Mouse (Mus musculus): Measurements from ENCODE around the gene Rad18.
A peak's percentile ranks its signal among the peaks of the same experiment; 100 is the strongest.
"Not testable (repeated sequence)": the region's sequence is repeated elsewhere in the genome, so short reads cannot be mapped to it uniquely, and the experiment has no call there.

The Rad18 gene

DNA sequence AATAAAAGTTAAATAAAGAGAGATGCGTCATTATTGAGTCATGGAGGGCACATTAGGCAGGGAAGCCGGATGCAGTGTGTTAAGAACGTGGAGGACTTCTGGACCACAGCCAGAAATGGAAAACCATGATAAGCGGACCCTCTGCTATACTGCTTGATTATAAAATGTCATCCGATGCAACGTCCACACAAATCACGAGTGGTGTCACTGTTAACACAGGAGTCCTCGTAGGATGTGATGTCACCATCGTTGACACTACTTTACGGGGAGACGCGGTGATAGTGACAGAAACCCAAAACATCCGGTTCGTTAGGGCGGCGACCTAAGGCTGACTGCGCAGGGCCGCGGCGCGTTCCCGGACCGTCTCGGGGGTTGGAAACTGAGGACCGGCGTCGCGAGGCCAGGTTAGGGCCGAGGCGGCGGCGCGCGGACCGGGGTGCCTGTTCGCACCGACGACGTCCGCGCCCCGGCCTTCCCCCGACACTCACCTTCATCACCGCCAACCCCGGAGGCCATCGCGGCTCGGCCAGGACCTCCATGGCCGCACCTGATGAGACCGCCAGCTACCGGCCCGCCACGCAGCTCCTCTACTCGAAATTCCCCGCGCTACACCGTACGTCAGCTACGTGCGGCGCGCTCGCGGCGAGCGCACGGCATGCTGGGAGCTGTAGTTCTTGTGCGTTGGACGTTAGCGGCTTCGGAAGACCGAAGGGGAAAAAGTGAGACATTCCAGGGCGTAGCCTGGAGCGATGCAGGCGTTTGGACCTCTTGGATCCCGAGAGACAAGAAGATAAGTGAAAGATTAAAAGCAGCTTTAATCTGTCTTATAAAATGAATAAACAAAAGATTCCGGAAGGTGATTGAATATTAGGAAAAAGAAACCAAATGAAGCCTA lies at the start of gene Rad18:
Gene Rad18, minus strand, starts transcription at position 631 of the 895 bp plus-strand sequence.
- DNase-seq: peak; percentile 80

DNA sequence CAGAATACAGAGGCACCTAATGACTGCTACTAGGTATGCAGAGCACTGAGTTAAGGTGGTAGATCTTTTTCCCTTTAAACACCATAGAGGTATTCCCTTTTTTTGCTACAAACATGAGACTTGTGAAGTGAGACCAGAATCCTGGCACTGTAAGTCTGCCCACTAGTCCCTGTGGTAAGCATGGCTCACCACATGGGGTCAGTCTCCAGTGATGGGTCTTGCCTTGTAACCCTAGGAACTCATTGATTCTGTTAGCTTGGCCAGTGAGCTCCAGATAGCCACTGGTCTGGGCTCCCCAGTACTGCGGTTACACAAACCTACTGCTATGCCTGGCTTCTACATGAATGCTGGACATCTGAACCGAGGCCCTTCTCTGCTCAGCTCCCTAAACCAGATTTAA lies 45.8 kb upstream of the Rad18 start:
- DNase-seq: no peak

DNA sequence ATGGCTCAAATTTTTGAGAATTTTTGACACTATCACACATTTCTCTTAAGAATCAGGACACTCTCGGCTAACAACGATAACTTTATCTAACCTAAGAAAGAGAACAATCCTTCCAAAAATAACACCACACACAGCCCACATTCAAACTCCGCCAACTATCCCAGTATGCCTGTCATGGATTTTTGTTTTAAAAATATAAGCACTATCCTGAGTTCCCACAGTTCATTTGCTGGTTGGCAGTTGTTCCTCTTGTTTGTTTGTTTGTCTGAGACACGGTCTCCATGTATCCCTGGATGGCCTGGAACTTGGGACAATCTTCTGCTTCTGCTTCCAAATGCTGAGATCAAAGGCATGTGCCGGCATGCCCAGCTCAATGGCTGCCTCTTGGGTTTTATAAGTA lies 45.3 kb upstream of the Rad18 start:
- no peak for DNase-seq

DNA sequence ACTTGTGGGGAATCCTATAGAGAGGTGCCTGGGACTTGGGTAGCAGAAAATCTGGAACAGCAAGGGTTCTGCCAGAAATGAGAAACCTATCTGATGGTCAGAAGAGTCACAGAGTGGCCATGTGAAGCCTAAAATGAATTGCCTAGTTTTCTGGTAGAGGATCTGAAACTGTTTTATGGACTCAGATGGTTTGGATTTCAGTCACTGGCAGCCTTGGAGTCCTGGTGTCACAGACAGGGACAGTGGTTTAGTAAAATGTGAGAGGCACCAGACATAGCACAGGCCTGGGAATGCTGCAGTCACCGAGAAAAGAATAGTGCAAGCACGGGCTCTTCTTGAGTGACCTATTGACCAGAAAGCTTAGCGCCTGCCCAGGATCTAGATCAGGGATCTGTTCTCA lies 43.1 kb upstream of the Rad18 start:
- no peak for DNase-seq

DNA sequence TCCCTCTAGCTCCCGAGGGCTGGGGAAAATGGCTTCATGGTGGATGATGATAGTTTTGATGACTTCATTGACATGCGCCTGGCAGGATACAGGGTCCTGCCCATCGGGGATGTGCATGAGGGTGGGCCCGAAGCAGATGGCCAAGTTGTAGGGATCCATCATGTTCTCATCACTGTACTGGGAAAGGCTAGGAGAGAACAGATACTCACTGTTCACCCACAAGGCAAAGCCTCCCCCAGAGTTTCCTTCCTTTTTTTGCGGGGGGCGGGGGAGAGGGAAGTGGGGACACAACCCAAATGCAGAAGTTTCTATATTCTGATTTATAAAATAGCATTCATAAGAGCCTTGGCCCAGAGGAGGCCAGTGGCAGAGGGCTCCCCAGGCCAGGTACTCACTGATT lies 42.4 kb upstream of the Rad18 start:
- DNase-seq: peak; percentile 79

DNA sequence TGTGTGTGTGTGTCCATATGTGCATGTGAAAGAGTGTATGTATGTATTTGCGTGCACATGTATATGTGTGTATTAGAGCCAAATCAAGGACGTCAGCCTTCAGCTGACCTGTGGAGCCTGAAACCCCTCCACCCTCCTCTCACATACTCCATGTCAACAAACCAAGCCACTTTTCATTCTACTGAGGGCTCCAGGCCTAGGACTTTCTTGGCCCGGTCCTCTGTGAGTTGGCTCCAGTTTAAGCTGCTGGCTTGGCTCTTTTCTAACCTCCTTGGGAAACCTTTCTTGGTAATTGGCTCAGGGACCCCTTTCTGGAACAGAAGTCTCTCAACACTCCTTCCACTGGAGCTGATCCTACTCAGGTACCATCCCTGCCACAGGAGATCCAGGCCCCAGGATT lies 40.0 kb upstream of the Rad18 start:
- DNase-seq: no peak

DNA sequence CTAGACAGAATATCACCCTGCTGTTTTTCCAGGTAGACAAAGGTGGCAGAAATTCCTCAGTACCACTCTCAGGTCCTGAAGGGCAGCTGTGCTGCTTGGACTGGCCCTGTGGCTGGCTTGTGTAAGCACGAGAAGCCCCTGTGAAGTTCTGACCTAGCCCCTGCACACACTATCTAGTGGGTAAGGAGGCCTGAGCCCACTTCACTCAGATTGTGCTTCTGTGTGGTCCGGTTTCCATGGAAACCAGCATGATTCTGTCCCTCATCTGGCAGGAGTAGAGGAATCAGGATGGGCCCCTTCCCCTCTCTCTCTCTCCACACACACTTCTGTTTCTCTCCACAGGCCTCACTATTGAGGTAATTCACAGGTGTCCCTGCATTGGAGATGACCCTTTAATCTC lies 38.6 kb upstream of the Rad18 start:
- DNase-seq: no peak

DNA sequence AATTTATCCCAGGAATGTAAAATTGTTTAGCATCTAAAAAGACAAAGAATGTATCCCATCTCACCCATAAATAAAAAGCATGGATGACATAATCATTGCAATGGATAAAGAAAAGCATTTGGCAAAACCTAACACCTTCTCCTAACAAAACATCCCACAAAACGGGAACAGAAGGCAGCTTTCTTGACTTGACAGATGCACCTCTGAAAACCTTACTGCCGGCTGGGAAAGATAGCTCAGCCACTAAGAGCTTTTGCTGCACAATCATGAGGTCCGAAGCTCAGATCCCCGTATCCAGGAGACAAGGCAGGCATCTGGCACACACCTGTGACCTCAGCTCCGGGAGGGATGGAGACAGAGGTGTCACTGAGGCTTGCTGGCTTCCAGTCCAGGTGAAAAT lies 37.5 kb upstream of the Rad18 start:
- peak; percentile 34 for DNase-seq

DNA sequence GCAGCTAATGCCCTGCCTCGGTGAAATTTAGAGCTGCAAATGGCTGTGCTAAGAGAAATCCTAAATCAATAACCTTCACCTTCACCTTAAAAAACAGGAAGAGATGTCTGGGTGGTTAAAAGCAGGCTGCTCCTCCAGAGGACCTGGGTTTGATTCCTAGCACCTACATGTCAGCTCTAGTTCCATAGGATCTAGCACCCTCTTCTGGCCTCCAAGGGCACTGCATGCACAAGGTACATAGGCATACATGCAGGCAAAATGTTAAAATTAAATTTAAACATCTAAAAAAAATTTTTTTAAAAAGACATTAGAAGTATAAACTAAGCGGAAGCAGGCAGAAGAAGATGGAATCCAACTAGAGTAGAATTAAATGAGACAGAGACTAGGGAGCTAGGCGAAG lies 35.9 kb upstream of the Rad18 start:
- DNase-seq: no peak

DNA sequence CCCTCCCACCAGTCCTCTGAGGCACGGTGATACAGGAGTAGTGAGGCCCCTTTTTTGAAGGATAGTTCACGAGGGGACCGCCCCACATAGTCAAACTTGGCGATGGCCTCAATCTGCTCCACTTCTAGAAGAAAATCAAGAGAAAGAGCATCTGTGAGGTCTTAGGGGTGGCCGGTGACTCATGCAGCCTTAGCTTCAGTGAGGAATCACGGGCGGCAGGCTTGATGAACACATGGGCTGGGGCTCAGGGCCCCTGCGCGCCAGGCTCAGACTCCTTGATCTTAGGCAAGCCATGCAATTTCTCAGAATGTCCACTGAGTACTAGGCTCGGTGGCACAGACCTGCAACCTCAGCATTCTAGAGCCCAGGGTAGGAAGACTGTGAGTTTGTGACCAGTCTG lies 34.9 kb upstream of the Rad18 start:
- DNase-seq: no peak

DNA sequence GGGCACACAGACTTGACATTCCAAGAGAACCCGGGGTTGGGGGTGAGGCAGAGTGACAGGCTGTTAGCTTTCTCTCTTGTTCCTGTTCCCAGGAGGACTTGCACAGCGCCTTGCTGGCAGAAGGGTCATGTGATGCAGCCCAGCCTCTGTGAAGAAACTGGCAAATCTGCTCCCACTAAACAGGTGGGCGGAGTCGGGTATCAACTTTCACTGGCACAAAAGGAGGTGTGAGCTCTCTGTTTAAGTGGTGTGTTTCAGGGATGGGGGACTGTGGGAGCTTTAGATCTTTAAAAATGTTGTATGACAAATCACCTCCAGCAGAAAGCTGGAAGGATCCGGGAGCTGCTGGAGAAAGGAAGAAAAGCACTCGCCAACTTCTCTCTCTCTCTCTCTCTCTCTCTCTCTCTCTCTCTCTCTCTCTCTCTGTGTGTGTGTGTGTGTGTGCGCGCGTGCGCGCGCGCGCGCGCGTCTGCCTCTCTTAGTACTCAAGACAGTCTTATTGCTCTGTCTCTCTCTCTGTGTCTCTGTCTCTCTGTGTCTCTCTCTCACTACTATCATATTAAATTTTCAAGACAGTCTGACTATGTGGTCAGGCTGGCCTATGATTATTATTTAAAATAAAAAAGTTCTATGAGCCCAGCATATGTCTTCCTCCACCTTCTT lies 32.4 kb upstream of the Rad18 start:
- peak; percentile 87 for DNase-seq

DNA sequence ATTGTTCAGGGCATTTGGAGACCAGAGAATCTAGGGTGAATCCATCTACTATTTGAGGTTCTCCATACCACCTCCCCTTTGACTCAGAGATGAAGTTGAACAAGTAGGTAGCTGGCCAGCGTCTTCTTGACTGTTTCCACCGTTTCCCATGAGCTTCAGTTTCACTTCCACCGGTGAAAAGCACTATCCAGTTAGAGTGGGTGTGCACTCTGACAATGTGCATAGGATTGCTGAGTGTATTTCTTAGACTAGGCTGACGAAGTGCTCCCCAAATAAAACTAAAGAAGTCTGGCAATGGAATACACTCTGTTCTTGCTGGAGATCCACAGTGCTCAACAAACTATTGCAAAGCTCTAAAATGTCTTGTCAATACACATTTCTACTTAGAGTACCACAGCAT lies 29.0 kb upstream of the Rad18 start:
- no peak for DNase-seq

DNA sequence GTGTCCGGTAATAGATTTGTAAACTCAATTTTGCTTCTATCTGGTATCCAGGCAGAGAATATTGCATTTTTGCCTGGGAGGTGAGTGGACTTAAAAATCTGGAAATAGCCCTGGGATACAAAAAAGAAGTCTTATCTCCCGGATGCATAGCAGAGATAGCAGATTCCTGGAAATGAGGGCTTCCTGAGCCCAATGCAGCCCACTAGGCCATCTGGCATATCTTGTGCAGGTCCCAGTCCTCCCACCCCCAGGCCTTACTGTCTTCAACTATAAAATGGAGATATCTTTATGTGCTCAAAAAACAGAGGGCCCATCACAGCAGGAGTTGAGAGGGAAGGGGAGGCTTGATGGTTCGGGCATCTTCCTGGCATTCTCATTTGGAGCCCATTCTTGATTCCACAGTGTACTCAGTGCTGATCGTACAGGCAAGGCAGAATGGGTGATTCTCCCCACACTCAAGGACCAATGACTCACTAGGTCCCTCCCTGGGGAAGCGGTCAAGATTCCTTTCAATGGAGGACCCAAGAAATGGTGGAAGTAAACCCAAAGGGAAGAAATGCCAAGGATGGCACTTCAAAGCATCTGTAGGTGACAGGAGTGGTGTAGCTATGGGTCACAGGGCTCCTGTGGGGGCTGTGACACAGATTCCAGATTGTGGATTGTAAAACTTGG lies 24.1 kb upstream of the Rad18 start:
- DNase-seq: peak; percentile 63

DNA sequence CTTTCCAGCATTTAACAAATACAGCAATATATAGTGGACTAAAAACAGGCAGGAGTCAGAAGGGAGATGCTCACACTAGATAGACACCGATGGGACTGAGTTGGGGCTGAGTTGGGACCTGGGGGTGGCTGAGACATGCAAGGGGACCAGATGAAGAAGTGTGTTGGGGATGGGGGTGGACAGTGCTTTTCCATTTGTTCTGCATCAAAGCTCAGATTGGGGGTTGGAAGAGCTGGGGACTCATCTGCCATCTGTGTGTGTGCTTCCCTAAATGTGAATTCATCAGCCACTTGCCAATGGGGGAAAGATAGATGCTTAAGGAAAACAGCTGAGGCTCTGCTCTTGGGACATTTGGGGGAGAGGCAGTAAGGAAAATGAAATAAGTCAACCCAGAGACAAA lies 23.5 kb upstream of the Rad18 start:
- peak; percentile 86 for DNase-seq

DNA sequence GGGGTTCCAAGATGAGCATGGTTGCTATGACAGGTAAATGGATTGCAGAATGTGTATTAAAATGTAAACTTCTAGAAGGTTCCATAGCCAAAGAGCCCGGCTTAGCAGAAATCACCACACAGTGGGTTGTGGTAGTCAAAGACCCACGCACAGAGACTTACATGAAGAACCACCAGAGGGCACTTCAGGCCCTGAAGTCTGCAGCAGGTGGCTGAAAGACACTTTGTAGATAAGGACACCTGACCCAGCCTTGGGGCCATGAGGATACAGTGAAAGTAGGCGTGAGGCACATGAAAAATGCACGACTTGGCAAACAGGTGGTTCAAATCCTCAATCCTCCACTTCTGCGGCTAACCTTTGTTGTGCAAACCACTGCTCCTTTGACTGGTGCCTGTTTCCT lies 20.7 kb upstream of the Rad18 start:
- DNase-seq: peak; percentile 31

DNA sequence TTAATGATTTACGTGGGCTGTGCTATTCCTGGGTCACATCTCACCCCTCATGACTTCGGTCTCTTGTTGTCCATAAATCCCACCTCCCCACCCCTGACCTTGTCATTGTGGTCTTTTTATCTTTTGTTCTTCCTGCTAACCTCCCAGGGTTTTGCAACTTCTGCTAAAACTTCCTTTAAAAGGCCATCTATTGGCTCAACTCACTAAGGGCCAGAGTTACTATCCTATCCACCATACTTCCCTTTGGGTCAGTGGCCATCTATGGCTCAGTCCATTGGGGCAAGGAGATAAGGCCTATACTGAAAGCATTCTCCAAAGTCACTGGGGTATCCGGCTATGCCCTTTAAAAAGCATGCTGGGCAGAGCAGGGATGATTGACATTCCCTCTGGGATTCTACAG lies 17.5 kb upstream of the Rad18 start:
- DNase-seq: no peak

DNA sequence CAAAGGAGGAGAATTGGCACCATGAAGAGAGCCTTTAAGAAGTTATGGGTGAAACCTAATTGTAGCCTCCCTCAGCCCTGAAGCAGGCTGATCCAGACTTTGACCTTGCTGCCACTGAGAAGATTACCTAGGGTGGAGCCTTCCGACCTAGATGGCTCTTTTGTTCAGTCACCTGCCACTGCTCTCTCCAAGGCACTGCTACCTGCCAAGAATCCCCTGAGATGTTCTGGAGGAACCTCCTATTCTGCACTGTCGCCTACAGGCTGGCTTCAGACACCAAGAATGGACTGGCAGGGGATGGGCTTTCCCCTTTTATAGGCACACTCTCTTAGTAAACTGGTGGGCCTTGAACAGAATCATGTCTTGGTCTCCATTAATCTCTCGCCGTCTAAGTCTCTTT lies 5.8 kb upstream of the Rad18 start:
- DNase-seq: not testable (repeated sequence)

DNA sequence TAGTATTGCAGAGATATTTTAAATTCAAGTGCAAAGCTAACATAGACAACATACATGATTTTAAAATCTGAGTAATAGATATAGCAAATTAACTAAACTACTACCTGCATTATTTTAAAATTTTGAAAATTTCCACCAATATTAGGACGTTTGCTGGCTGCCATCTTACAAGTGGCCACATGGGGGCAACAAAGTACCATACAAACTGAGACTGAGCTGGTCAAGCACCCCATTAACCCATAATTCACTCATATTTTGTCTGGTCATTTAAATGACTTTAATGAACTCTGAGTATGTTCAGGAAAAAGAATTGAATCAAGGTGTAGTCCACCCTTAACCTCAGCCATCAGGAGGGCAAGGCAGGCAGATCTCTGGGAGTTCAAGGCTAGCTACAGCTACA lies 3.9 kb upstream of the Rad18 start:
- DNase-seq: no peak

DNA sequence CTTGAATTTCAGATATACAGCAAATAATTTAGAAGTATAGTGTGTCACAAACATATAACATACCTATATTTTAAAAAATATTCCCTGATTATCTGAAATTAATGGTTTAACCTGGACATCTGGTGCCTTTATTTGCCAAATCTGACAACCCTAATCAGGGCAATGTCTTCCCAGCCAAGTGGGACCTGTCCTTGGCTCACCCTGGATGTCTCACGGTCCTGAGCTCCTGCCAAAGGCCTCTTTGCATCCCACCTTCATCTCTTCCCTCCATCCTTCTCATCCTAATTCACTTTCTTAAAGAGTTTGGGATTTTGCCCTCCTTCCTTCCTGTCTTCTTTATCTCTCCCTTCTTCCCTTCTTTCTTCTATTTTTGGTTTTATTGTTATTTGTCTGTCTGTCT lies 2.6 kb upstream of the Rad18 start:
- DNase-seq: no peak

DNA sequence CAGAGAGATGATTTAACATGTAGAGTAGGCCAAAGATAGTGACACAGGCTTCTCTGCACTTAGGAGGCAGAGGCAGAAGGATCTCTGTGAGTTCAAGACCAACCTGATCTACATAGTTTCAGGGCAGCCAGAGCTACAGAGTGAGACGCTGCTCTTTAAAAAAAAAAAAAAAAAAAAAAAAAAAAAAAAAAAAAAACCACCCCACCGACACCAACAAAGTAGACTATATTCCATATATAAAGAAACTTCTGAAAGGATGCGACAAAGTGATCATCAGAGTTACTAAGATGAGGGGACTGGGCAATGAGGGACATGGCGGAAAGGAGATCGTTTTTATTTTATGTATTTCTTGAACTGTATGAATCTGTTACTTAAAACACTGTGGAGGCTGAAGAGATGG lies 2.0 kb downstream of the Rad18 start:
- DNase-seq: no peak

DNA sequence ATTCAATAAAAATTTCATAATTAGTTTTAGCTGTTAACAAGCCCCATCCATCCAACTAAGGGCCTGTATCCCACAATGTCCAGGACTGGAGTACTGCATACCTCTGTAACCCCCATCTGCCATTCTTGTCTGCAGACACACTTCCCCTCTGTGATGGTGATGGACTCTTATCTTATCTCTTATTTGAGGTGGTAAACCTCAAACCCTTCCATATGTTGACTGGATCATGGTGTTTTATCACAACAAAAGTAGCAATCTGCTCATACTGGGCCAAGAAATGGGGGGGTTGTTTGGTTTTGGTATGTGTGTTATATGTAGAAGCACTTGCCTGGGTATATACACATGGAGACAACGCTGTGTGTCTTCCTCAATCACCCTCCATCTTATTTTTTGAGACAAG lies 5.0 kb downstream of the Rad18 start:
- no peak for DNase-seq

DNA sequence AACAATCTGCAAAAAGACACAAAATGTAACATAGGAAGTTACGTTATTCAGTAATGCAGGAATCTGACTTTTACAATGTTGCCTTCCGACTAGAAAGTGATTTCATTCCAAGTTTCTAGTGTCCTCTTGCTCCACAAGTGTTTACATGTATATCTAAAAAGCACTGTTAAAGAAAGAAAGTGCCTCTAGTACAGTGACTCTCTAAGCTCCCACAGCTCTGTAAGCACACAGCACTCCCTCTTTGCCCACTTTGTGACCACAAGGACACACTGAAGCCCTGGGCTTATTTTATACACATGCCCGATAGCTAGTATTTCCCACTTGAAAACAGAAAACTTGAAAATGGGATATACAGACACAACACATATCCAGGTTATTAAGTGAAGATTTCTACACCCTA lies 8.5 kb downstream of the Rad18 start:
- DNase-seq: no peak

DNA sequence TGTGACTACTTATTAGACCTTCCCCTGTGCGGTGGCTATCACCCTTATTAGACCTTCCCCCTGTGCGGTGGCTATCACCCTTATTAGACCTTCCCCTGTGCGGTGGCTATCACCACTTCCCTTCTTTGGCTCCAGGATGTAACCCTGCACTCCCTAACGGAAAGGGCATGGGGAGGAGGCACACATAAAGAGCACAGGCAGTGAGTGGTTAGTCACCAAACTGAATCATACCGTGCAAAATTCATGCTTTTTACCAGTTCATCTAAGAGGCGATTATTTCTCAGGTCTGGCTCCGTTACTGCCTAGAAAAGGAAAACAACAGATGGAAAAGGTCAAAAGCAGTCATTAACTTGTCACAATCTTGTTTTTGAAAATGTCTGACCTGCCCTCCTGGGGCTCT lies 10.0 kb downstream of the Rad18 start:
- DNase-seq: no peak

DNA sequence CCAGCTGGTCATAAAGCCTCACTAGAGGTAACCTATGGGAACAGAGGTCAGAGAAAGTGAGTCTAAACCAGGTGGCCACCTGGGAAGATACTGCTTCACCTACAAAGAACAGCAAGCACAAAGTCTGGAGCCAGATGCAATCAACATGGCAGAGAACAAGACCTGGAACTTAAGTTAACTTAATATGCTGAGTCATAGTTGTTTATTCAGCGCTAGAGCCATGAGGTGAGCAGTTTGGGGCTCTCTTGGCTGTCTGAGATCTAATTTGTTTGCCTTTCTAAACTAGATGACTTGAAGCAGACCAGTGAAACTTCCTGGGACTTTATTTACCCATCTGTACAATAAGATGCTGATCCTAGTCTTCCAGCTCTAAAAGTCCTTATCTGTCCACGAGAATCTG lies 12.4 kb downstream of the Rad18 start:
- DNase-seq: no peak
